ENCODE assay signal across 1 mouse cellular context in the genomic region with DNA sequence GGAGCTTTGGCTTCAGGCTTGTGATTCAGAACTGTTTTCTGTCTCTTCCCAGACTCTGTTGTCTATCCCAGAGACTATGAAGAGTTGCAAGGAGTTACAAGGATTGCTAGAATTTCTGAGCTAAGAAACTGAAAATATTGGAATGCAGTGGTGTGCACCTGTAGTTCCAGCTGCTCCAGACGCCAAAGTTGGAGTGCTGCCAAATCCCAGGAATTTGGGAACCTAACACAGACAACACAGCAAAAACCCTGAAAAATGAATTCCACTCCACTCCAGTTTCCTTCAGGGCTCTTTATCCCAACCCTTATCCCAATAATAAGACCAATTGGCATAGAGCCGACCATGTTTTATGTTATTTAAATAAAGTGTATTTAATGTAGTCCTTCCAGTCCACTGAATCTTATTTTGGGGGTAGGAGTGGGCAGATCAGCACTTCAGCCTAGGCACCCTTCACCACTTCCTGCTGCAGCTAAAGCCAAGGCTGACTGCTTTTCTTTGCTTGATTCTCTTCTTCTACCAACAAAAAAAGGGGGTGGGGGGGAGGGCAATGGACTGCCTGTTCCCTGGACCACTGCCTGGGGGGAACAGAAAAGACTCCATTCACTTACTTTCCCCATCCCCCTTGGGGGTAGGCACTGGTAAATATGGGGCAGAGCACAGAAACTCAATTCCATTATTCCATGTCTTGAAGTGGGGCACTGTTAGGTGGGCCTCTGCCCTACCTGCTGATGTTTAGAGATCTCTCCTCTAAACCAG.
TF ChIP-seq lines count a peak whose summit lies in the region.

No protein-coding gene starts in this region.

TF ChIP-seq in CH12.LX, 34 proteins besides CTCF, POLR2A, EP300 and RAD21:
- TF ChIP-seq TBP (conservative IDR thresholded peaks at IDR 0.05; ENCODE audit: low read depth, low read length) (no peak), NELFE (IDR thresholded peaks at IDR 0.05; ENCODE audit: low read depth, low read length) (no peak), ZKSCAN1 (IDR thresholded peaks at IDR 0.05; ENCODE audit: borderline replicate concordance, low read depth, low read length) (no peak), MXI1 (IDR thresholded peaks at IDR 0.05; ENCODE audit: low read depth, low read length) (no peak), MAFK (IDR thresholded peaks at IDR 0.05; ENCODE audit: insufficient replicate concordance, low read length) (no peak), GABPA (IDR thresholded peaks at IDR 0.05; ENCODE audit: insufficient replicate concordance, low read depth, low read length) (no peak), E2F4 (IDR thresholded peaks at IDR 0.05; ENCODE audit: insufficient replicate concordance, low read depth, low read length) (no peak), USF1 (IDR thresholded peaks at IDR 0.05; ENCODE audit: low read depth, low read length) (no peak)
